Mouse (Mus musculus) hindbrain, embryonic 15.5 days (tissue): ENCODE measurements around the gene Gm10320. TPM values are rescaled to one million over a fixed set of nuclear protein-coding genes. Genes with fewer than 3 reads are reported as not detected.
A peak's percentile ranks its signal among the peaks of the same experiment; 100 is the strongest.

Source experiments
- ATAC-seq: fragments of 200-750 bp; cut with Nextera tagmentation; 2 replicates; pipeline ENCODE4 v1.8.0; 2017; ENCODE audit warnings: low read depth, moderate number of reproducible peaks, moderate TSS enrichment; ENCODE audit not compliant: low FRiP score
- H3K27ac ChIP-seq: fragments of 300-500 bp; sonication (generic); replicated peaks from 2 replicates; pipeline ENCODE4 v1.5.1; 2015; ENCODE audit warnings: mild to moderate bottlenecking, inconsistent platforms
- H3K27me3 ChIP-seq: fragments of 300-500 bp; sonication (generic); 2 replicates; pipeline ENCODE4 v1.6.1; 2015; ENCODE audit warnings: control low read depth, inconsistent platforms
- H3K36me3 ChIP-seq: fragments of 300-500 bp; sonication (generic); 2 replicates; pipeline ENCODE4 v1.6.1; 2015; ENCODE audit warnings: control low read depth, inconsistent platforms
- H3K4me1 ChIP-seq: fragments of 300-500 bp; sonication (generic); replicated peaks from 2 replicates; pipeline ENCODE4 v1.6.1; 2015; ENCODE audit warnings: control low read depth, inconsistent platforms
- H3K4me2 ChIP-seq: fragments of 300-500 bp; sonication (generic); 2 replicates; pipeline ENCODE4 v1.6.1; 2015; ENCODE audit warnings: moderate library complexity, mild to moderate bottlenecking, inconsistent platforms
- H3K4me3 ChIP-seq: fragments of 300-500 bp; sonication (generic); 2 replicates; pipeline ENCODE4 v1.5.1; 2015; ENCODE audit warnings: mild to moderate bottlenecking, inconsistent platforms
- H3K9ac ChIP-seq: fragments of 300-500 bp; sonication (generic); 2 replicates; pipeline ENCODE4 v1.6.1; 2015; ENCODE audit warnings: inconsistent platforms
- H3K9me3 ChIP-seq: fragments of 300-500 bp; sonication (generic); 2 replicates; pipeline ENCODE4 v1.6.1; 2016; ENCODE audit warnings: control low read depth, inconsistent platforms
- WGBS: fragments of 180-500 bp; shearing (Covaris S2); methylation state at CpG from one replicate; pipeline ENCODE4 v1.1.7; 2015; 5-methylcytosine and 5-hydroxymethylcytosine counted together
- polyA plus RNA-seq: library from polyadenylated mRNA; unstranded; fragments of >200 nt; fragmentation: Nextera tagmentation; extraction: Ambion mirVana; gene quantifications from 2 replicates; pipeline ENCODE4 v1.2.1, GENCODE M21; 2015

Gene Gm10320
- polyA plus RNA-seq, 1 experiment from 2014 or later = 0.86 TPM

- under 1% methylated on average over 27 of the region's 27 CpGs for WGBS
- no peak overlapping the region for H3K9ac ChIP-seq
- no peak for ATAC-seq
- peak overlapping the region; percentile 14; the same call in 1 of the 2 replicates for H3K4me3 ChIP-seq
- peak overlapping the region; percentile 40 for H3K4me2 ChIP-seq
- no peak overlapping the region for H3K27ac ChIP-seq
- H3K4me1 ChIP-seq = peaks cover 15% of the 10 kb centered on the region
- H3K9me3 ChIP-seq = no peaks in the 10 kb centered on the region
- peaks cover 86% of the 10 kb centered on the region for H3K27me3 ChIP-seq
- H3K36me3 ChIP-seq = no peaks in the 10 kb centered on the region
These were observed 11.1 kb upstream of the Gm10320 start for GRCm38 (mm10) chr13:98502813-98503341.

- 1% methylated on average over 16 of the region's 16 CpGs for WGBS
- Histone ChIP-seq H3K27ac (no peak overlapping the region), H3K4me1 (peaks cover 19% of the 10 kb centered on the region), H3K36me3 (no peaks in the 10 kb centered on the region), H3K9ac (no peak overlapping the region), H3K27me3 (peaks cover 86% of the 10 kb centered on the region), H3K9me3 (no peaks in the 10 kb centered on the region), H3K4me2 (peak overlapping the region; percentile 40), H3K4me3 (no peak overlapping the region)
- no peak for ATAC-seq
These were observed 10.5 kb upstream of the Gm10320 start for GRCm38 (mm10) chr13:98502236-98502812.

DNA sequence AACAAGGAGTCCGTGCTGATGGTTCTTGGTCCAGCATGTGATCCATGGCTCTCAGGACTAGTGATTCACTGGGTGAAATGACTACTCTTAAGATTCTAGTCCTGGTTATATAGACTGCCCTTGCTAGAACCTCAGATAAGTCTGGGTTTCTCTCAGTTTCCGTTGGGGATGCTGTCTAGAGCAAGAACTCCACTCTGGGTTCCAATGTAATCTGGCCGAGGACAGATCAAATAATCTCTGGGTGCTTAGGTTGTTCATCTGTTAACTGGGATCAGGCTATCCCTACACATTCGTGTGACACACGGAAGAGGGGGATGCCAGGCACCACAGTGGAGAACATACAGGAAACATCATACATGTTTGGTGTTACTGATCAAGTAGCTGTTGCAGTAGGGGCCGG is 9.5 kb upstream of the Gm10320 start:
- H3K27ac ChIP-seq = no peak overlapping the region
- no peak overlapping the region for H3K4me2 ChIP-seq
- H3K4me3 ChIP-seq = no peak overlapping the region
- H3K9me3 ChIP-seq = no peaks in the 10 kb centered on the region
- H3K4me1 ChIP-seq = peaks cover 26% of the 10 kb centered on the region
- WGBS = 11% methylated on average over 6 of the region's 6 CpGs
- no peak for ATAC-seq
- H3K36me3 ChIP-seq = no peaks in the 10 kb centered on the region
- peaks cover 85% of the 10 kb centered on the region for H3K27me3 ChIP-seq
- H3K9ac ChIP-seq = no peak overlapping the region

DNA sequence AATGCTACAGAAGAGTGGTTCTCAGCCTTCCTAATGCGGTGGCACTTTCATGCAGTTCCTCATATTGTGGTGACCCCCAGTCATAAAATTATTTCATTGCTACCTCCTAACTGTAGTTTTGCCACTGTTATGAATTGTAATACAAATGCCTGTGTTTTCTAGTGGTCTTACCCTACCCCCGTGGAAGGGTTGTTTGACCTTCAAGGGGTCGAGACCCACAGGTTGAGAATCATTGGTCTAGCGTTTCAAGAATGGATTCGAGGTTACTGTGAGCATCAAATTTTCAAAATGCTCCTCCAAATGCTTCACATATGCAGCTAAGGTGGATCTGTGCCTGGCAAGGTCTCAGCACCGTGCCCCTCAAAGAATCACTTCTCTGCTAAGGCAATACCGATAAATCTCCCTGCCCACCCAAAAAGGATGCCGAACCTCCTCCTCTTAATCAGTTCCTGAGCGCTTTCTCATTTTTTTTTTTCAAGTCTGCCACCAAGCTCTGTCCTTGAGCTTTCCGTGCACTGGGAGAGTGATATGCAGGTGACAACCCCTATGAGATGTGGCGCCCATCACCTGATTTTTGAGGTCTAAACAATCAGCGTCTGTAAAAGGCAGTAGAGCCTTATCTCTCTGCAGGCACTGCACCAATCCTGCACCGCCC is 8.8 kb upstream of the Gm10320 start:
- H3K9me3 ChIP-seq = no peaks in the 10 kb centered on the region
- no peak overlapping the region for H3K27ac ChIP-seq
- H3K36me3 ChIP-seq = no peaks in the 10 kb centered on the region
- ATAC-seq = no peak
- peaks cover 26% of the 10 kb centered on the region for H3K4me1 ChIP-seq
- H3K4me2 ChIP-seq = no peak overlapping the region
- no peak overlapping the region for H3K4me3 ChIP-seq
- H3K27me3 ChIP-seq = peaks cover 79% of the 10 kb centered on the region
- 27% methylated on average over 13 of the region's 13 CpGs for WGBS
- no peak overlapping the region for H3K9ac ChIP-seq

DNA sequence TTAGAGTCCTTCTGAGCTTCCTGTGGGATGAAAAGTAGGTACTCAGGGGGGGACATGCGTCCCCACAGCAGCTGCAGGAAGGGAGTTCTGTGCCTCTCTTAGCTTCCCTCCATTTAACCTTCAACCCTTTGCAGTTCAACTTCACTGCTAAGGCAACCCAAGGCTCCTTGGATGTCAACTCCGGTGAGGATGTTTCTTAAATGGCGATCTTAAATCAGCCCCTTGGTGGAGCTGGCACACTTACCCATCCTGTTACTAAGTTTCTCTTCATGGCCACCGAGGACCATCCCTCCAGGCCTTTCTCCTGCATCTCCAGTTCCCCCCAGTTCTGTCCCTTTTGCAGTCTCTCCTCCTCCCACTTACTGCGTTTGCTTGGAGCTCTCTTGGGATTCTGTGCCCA is 6.8 kb upstream of the Gm10320 start:
- 65% methylated on average over 5 of the region's 5 CpGs for WGBS
- Histone ChIP-seq H3K9me3 (no peaks in the 10 kb centered on the region), H3K27me3 (peaks cover 67% of the 10 kb centered on the region), H3K9ac (no peak overlapping the region), H3K27ac (no peak overlapping the region), H3K4me3 (no peak overlapping the region), H3K36me3 (no peaks in the 10 kb centered on the region), H3K4me1 (peaks cover 16% of the 10 kb centered on the region), H3K4me2 (no peak overlapping the region)
- ATAC-seq = no peak

DNA sequence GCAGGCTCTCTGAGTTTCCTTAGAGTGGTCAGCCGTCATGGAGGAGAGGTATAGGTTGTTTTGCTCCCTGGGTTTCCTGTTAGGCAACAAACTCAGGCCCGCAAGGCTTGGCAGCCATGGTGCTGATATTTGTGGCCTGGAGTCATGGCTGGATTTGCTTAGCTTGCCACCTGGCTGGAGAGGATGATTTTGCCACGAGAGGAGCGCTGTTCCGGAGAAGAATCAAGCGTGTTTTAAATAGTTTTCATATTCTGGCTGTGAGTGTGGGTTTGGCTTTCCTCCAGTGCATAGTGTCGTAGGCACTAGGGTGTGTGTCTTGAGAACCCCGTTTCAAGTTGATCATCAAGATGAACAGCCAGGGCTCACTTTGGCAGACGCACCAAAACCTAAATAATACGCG is 6.3 kb upstream of the Gm10320 start:
- H3K4me3 ChIP-seq = no peak overlapping the region
- no peak overlapping the region for H3K4me2 ChIP-seq
- H3K9me3 ChIP-seq = no peaks in the 10 kb centered on the region
- H3K27ac ChIP-seq = no peak overlapping the region
- peaks cover 67% of the 10 kb centered on the region for H3K27me3 ChIP-seq
- no peak for ATAC-seq
- no peaks in the 10 kb centered on the region for H3K36me3 ChIP-seq
- H3K4me1 ChIP-seq = peaks cover 16% of the 10 kb centered on the region
- no peak overlapping the region for H3K9ac ChIP-seq
- WGBS = 70% methylated on average over 11 of the region's 11 CpGs

DNA sequence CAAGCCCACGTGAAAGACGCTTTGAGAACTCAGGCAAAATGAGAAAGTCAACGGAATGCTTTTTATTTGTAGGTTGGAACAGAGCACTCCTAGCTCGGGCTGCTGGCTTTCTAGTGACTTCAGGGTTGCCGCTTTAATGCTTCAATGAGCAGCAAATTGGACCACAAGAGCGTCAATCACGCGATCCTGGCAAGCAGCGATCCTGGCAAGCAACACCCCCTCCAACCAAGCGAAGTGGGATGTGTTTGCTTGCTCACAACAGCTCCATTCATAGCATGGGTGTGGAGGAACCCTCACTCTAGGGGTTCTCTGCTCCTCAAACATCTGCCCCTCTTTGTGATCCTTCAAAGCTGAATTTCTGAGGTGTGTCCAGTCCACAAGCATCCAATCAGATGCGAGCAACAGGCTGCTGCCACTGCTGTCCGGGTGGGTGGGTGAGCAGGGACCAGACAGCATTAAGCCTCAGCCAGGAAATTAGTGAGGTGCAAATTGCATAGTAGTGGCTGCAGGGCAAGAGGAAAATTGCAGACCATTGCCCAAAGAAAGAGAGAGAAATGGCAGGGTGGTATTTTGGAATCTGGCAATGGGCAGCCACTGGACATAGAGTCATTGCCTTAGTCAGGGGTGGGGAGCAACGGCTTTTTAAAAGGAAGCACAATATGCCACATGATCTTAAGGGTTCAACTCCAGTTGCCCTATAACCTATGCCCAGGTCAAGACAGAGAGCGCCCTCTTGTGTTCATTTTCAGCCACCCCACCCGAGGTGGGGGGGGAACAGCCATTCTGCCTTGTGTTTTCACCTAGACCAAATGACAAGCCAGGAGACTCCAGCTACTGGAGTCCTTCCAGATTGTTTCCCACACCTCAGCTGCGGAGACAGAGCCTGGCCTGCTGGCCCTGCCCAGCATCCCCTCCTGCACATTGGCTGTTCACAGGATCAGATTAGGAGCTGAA is 5.4 kb upstream of the Gm10320 start:
- peak; percentile 80; the same call in 1 of the 2 replicates for ATAC-seq
- Histone ChIP-seq H3K36me3 (no peaks in the 10 kb centered on the region), H3K4me3 (no peak overlapping the region), H3K9me3 (no peaks in the 10 kb centered on the region), H3K9ac (no peak overlapping the region), H3K27ac (no peak overlapping the region), H3K4me2 (peak overlapping the region; percentile 28), H3K4me1 (peaks cover 12% of the 10 kb centered on the region; the same call in 1 of the 2 replicates), H3K27me3 (peaks cover 59% of the 10 kb centered on the region)
- WGBS = 15% methylated on average over 16 of the region's 16 CpGs

- Histone ChIP-seq H3K27ac (no peak overlapping the region), H3K4me2 (no peak overlapping the region), H3K4me1 (peaks cover 12% of the 10 kb centered on the region; the same call in 1 of the 2 replicates), H3K36me3 (no peaks in the 10 kb centered on the region), H3K4me3 (no peak overlapping the region), H3K27me3 (peaks cover 35% of the 10 kb centered on the region), H3K9ac (no peak overlapping the region), H3K9me3 (no peaks in the 10 kb centered on the region)
- ATAC-seq = no peak
- WGBS = 77% methylated on average over 6 of the region's 8 CpGs
These were observed 2.8 kb upstream of the Gm10320 start for GRCm38 (mm10) chr13:98494492-98495064.

- 61% methylated on average over 9 of the region's 9 CpGs for WGBS
- Histone ChIP-seq H3K27me3 (peaks cover 17% of the 10 kb centered on the region), H3K9ac (no peak overlapping the region), H3K9me3 (no peaks in the 10 kb centered on the region), H3K27ac (no peak overlapping the region), H3K4me1 (peaks cover 12% of the 10 kb centered on the region; the same call in 1 of the 2 replicates), H3K4me2 (no peak overlapping the region), H3K36me3 (no peaks in the 10 kb centered on the region), H3K4me3 (no peak overlapping the region)
- ATAC-seq = no peak
These were observed 911 bp upstream of the Gm10320 start for GRCm38 (mm10) chr13:98492569-98493255.

GRCm38 (mm10) chr13:98486726-98487125 is 5.1 kb downstream of the Gm10320 start:
- no peak overlapping the region for H3K4me2 ChIP-seq
- H3K9me3 ChIP-seq = no peaks in the 10 kb centered on the region
- H3K27ac ChIP-seq = no peak overlapping the region
- no peaks in the 10 kb centered on the region for H3K4me1 ChIP-seq
- H3K4me3 ChIP-seq = no peak overlapping the region
- H3K9ac ChIP-seq = no peak overlapping the region
- ATAC-seq = no peak
- H3K36me3 ChIP-seq = no peaks in the 10 kb centered on the region
- WGBS = 94% methylated on average over 6 of the region's 6 CpGs
- no peaks in the 10 kb centered on the region for H3K27me3 ChIP-seq

GRCm38 (mm10) chr13:98486161-98486560 is 5.6 kb downstream of the Gm10320 start:
- no peak overlapping the region for H3K9ac ChIP-seq
- WGBS = 81% methylated on average over 3 of the region's 3 CpGs
- no peak overlapping the region for H3K27ac ChIP-seq
- H3K4me2 ChIP-seq = no peak overlapping the region
- no peaks in the 10 kb centered on the region for H3K9me3 ChIP-seq
- H3K4me1 ChIP-seq = no peaks in the 10 kb centered on the region
- H3K4me3 ChIP-seq = no peak overlapping the region
- no peak for ATAC-seq
- H3K27me3 ChIP-seq = no peaks in the 10 kb centered on the region
- H3K36me3 ChIP-seq = no peaks in the 10 kb centered on the region
